Mouse (Mus musculus) right cerebral cortex, postnatal 25 days (tissue): ENCODE results near the gene Irx1.

Experiments used
- DNase-seq: peaks from one replicate; pipeline ENCODE4 v3.0.0; 2022

Gene Irx1

DNA sequence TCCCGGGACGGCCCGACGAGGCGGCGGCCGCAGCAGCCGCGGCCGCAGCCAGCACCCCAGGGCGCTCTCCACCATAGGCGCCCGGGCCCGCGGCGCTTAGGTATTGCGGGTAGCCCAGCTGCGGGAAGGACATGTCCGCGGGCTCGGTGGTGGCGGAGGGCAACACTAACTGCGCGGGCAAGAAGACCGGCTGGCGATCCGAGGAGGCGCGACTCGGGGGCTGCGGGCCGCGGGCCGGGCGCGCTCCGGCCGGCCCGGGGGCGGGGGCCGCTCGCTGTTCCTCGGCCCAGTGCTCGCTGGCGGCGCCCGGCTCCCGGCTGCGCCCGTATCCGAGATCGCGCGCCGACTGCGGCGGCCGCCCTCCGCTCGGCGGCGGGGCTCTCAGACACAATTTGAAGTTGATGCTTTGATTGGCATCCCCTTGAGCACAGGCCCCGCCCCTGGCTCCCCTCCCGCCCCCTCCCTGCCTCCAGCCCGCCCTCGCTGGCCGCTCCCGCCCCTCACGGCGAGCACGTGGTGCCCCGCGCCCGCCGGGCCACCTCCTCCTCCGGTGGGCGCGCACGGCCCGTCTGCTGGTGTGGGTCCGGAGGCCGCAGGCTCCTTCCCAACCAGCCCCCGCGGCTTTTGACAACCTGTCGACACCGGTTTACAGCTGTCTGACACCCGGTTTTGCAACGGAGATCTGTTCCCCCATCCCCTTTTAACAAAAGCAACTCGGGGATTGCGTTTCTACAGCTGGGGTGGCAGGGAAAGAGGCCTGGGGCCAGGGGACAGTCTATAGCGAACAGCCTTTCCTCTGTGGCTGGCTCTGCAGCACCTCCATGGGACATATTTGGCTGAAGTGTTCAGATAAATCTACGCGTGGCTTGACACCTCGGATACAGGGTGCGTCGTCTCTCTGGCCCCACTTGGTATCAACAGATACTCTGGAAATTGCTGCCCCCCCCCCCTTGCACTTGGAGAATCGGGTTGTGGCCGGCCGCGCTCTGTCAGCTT is at the start of gene Irx1:
Irx1 (minus strand) TSS at position 368 of the 996 bp plus-strand sequence.
- DNase-seq, result no peak

DNA sequence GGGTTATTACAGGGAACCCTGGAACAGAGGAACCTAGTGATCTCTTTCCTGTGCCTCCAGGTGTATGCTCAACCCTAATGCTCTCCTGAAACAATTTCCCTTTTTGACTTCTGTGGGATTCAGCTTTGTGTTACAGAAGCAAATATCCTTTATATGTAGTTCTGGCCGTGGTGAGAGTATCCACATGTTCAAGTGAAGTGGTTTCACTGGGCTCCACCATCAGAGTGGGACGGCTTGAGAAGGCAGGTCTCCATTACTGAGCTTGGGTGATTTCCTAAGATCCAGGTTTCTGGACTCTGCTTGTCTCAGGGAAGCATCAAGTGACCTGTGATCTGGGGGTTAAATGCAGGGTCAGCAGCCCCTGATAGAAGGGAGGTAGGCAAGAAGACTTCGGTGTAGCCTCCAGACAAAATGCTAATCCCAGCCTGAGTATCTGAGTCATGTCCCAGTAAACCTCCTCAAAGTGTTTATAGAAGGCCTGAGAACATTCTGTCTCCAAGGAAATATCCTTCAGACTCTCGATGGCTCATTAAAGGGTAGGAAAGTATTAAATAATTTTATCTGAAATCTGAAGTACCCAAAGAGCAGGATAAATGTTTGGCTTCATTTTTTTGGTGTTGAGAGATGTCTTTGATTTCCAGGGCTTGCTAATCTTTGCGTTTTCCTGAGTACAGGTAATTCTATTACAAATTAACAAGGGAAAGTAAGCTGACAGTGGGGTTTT is 16.6 kb upstream of the Irx1 start:
- no peak for DNase-seq

DNA sequence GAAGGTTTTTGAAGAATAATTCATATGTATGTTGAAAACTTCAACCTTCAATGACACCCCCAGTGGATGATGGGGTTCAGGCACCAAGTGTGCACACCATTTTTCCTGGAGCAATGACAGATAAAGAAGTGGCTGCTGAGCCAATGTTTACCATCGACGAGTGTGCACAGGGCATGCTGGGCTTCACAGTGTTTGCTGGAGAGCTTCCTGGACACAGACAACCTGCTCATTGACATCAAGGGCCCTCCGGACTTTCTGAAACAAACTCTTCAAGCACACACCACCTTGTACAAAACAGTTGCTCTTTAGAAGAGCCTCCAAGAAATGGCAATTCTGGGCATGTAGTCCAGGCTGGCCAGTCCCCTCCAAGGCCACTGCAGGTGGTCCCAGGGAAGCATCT is 12.2 kb upstream of the Irx1 start:
- no peak for DNase-seq

DNA sequence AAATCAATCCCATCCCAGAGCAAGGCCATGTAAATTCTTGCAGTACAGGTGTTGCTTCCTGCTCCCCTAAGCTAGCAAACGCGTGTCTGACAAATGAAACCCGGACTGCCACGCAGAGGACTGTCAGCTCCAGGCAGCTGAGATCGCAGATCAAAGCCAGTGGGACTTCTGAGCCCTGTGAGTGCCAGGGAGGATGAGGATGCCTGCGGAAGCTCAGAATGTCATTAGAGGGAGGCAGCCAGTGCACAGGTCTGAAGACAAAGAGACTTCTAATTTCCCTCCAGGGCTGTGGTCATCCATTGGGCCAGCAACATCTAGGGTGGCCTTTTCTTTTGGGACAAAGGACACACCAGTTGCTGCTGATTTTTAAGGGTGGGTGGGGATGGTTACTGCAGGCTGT is 4.8 kb upstream of the Irx1 start:
- DNase-seq, result no peak

GRCm38 (mm10) chr13:71967341-71968250 is 4.1 kb upstream of the Irx1 start:
- no peak for DNase-seq

DNA sequence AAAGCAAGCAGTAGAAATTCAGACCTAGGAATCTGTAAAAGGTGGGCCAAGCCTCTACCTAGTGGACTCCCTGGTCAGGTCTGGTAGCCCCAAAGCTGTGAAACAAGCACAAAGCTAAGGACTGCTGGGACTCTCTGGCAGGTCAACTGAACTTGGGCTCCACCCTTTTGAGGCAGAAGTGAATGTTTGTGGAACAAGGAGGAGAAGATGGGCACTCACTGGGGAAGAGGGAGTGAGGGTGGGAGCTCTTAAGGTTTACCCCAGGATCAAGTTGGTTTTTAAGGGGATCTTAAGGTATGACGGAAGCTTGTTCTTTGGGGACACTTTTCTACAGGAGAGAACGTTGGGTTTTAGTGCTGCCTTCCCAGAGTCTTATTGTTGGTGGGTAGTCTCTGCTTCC is 3.1 kb upstream of the Irx1 start:
- no peak for DNase-seq

DNA sequence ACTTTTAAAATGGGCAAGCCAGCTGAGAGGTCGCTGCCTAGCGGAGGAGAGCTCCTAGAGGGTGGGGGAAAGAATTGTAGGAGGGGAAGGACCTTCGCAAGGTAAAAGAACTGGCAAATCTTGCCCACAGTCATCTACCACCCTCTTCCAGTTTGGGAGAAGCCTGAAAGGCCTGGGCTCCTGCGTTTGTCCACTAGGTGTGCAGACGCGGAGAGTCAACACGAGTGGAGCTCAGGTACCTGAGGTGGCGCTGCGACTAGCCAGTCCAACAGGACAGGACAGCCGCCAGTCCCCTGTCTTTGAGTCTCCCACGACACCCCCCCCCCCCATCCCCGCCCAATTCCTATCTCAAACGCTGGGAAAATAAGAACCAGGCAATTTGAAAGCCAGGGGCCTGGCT is 843 bp upstream of the Irx1 start:
- no peak for DNase-seq

DNA sequence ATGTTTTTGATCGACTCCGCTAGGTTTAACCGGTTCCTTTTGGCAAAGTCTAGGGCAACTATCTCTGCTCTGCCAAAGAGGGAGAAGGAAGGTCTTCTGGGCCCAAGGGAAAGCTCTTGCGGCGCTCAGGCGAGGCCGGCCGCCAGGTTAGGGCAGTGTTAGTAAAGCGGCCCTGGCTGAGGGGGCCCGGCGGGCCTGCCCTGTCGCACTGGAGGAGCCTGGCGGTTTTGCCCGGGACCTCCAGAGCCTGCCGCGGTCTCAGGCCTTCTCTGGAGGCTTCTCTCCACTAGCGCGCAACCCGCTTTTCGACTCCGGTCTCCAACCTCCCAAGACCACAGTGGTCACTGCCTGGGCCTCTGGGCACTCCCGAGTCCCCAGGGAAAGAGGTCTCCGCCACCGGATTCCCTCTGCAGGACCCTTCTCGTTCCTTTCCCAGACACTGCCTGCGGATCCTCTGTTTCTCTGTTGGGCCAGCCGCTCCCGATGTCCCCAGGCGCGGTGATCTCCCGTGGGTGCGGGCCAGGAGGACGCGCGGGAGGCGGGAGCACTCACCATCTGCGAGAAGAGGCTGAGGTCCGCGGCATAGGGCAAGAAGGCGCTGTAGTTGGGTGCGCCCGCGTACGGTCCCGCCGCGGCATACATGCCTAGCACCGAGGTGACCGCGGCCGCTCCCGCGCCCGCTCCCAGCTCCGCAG is 715 bp downstream of the Irx1 start:
- no peak for DNase-seq

GRCm38 (mm10) chr13:71961891-71962660 is 1.4 kb downstream of the Irx1 start:
- DNase-seq, result no peak

GRCm38 (mm10) chr13:71960846-71961735 is 2.4 kb downstream of the Irx1 start:
- no peak for DNase-seq

GRCm38 (mm10) chr13:71960277-71960672 is 3.2 kb downstream of the Irx1 start:
- DNase-seq, result no peak

DNA sequence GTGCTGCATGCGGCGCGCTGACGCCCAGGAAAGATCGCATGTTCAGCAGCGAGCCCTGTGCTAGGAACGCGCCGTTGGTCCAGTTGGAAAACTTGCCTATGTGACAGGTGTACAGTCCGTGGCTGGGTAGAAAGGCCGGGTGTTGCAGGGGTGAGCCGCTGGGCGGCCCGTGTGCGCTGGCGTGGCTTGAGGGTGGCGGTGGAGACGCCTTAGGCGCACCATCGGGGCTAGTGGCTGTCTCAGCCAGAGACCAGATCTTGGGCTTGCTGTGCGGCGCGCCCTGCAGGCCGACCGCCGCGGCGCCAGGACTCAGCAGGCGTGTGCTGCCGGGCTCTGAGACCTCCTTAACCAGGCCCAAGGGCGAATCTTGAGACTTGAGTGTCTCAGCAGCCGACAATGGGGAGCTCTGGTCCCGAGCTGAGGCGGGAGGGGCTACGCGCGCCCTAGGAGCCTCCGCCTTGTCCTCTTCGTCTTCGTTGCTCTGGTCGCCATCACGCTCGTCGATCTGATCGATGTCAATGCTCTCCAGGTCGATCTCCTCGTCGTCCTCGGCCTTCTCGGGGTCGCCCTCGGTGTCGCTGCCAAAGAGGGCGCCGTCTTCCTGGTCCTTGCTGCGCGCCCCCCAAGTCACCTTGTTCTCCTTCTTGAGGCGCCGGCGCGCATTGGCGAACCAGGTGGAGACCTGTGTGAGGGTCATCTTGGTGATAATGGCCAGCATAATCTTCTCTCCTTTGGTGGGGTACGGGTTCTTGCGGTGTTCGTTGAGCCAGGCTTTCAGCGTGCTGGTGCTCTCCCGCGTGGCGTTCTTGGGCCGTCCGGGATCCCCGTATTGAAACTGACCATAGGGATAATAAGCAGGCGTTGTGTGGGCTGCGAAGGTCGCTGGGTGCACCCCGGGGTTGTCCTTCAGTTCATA is 3.9 kb downstream of the Irx1 start:
- DNase-seq, result no peak

- DNase-seq, result no peak
These were observed 4.9 kb downstream of the Irx1 start for GRCm38 (mm10) chr13:71958651-71959050.

- no peak for DNase-seq
These were observed 5.6 kb downstream of the Irx1 start for GRCm38 (mm10) chr13:71957811-71958351.

GRCm38 (mm10) chr13:71957147-71957546 is 6.4 kb downstream of the Irx1 start:
- no peak for DNase-seq

GRCm38 (mm10) chr13:71956481-71956880 is 7.0 kb downstream of the Irx1 start:
- DNase-seq, result no peak

DNA sequence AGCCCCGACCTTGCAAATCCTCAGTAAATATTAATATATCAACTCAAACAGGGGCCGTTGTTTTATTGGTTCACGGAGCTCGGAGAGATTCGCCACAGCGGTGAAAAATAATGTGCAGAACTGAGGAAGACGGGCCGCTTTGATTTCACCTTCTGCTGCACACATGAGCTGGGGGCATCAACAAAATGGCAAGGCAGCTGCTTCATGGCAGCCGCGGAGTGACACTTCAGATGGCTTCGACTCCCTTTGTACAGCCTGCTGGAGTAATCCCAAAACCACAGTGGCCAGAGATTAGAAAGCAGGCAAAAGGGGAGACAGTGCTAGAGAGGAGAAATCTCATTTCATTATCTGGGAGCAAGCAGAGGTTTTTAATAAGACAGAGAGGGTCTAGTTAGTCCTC is 11.6 kb downstream of the Irx1 start:
- no peak for DNase-seq

GRCm38 (mm10) chr13:71949859-71950258 is 13.7 kb downstream of the Irx1 start:
- DNase-seq, result no peak

- DNase-seq, result no peak
These were observed 53.2 kb downstream of the Irx1 start for GRCm38 (mm10) chr13:71910361-71910760.
